Mouse (Mus musculus) hindlimb bud, embryonic 11.5 days (tissue): Measurements from ENCODE around the gene Msrb3.

ENCODE experiments used
- DNase-seq: peaks from one replicate; pipeline ENCODE4 v3.0.0-alpha.2; 2012; ENCODE audit warnings: low read depth, low spot score; ENCODE audit errors: extremely low spot score

Msrb3 gene

DNA sequence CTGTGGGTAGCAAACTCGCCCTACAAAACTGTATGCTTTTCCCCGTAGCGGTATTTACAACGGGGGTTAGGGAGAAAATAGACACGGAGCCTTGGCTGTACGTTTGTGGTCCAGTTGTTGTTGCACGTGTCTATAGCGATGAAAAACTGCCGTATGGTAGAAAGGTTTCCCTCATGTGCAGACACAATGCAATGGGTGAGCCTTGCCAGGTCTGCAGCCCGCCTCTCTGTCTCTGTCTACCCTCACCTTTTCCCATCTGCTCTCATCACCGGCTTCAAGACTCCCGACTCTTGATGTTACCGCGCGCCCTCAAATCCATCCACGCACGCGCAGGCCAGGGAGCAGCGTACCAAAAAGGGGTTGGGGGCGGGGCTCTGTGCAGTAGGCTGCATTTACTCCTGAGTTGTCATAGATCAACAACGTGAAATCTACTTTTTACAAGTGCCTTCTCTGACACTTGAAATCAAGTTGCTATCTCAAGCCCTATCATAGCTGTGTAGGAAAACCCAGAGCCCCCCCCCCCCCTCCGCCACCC is 29.6 kb downstream of the Msrb3 start:
- DNase-seq: no peak

DNA sequence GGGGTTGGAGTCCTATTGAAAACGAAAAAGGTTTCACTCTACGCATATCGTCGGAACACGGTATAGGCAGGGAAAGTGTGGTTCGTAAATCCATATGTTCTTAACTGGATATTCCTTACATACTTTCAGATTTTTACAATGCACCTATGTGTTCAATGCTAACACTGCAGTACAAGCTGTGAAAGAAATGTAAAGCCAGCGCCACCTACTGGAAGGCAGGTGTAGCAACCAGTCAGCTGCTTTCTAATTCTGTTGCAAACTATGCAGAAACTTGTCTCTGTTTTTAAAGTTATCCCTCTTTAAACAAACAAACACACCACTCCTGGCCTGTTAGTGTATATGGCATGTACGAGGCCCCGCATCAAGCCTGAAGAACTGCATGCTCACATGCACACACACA is 34.5 kb downstream of the Msrb3 start:
- DNase-seq: no peak

DNA sequence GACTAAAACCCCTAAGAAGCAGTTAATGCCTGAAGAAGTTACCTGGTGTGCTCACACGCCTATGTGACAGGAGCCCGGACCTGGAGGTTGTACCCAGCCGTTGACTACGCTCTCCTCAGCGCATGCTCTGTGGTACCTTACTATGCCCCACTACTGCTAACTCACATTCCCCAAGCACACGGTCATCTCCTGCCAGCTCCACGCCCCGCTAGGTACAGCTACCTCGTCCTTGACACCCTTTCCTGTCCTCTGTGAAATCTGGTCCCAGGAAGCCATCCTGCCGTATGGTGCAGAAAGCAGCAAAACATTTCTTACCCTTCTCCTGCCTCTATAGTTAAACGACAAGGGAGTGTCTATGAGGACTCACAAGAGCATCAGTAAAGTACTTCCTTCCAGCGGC is 37.2 kb downstream of the Msrb3 start:
- DNase-seq: no peak

DNA sequence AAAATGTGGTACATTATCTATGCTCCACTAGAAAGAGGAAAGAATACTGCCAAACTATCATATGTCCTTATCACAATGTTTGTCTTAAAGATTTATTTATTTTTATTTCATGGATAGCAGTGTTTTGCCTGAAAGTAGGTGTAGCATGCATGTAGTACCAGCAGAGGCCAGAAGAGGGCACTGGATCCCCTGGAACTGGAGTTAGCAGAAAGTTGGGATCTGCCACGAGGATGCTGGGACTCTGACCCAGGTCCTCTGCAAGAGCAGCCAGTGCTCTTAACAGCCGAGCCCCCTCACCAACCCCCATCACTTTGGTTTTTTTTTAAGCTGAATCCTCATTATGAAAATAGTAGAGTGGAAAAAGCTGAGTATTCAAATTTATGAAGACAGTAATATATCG is 37.7 kb downstream of the Msrb3 start:
- no peak for DNase-seq

DNA sequence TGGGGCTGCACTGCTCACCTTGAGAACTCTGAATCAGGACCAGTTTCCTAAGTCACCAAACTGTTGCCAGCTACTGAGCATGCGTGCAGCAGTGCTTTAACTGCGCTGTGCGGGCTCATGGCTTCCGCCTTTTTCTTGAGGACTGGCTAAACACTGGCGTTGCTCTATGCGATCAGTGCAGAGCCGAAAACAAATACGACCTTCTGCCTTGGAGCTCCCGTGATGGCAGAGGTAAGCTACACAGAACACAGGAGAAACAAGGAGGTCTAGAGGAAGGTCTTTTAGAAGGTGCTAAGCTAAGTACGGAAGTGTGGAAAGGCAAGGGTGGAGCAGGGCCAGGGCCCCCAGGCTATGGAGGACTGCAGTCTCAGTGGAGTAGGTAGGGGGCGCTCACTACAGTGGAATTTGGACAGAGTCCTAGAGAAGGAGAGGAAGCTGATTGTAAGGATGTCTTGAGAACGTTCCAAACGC is 41.3 kb downstream of the Msrb3 start:
- DNase-seq: no peak

DNA sequence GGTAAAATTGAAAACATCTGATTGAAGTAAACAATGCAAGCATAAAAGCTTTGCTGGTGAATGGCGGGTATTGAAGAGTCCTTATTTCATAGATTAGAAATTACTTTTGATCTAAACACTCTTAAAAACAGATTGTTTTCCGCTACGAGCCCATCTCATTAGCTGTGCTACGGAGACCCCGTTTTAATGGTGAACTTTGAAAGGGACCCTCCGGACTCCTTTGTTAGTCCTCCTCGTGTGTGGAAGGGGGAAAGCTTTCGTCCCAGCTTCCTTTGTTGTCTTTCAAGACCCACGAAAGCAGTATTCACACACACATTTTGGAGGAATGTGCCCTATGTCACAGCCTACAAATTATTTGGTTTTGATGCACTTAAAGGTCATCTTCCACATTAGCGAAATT is 44.6 kb downstream of the Msrb3 start:
- no peak for DNase-seq

DNA sequence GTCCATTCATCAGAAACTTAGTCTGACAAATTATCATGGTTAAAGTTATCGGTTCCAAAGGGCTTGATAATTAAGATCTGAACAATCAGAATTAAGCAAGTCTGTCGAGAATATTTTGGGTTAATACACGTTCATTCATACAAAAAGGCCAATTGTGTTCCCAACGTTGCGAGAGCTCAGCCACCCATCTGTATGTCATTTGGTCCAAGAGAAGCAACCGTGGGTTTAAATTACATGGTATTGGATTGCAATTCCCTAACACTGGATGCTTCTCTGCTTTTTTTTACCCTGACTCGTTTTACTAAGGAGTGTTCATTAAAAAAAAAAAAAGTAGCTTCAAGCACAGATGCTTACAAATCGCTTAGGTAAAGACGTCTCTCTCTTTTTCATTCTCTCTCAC is 45.1 kb downstream of the Msrb3 start:
- no peak for DNase-seq

DNA sequence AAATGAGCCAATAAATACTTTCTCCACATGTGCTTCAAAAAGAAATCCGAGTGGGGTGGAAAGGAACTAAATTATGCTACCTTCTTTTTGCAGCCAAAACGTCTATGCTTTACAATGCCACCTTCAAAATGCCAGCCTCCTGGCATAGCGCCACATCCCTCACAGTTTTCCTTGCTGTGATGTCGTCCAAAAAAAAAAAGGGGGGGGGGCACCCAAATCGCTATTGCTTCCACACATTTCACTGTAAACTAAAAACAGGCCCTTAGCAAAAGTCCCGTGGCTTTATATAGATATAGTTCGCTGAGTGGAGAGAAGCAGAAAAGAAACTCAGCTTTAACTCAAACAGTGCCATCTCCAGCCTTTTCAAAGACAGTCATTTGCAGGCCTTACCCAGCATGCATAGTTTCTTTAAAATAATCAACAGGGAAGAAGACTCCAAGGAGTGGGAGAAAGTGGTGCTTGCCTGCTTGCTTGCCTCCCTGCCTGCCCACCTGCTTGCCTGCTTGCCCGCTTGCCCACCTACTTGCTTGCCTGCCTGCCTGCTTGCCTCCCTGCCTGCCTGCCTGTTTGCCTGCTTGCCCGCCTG is 47.6 kb downstream of the Msrb3 start:
- no peak for DNase-seq

DNA sequence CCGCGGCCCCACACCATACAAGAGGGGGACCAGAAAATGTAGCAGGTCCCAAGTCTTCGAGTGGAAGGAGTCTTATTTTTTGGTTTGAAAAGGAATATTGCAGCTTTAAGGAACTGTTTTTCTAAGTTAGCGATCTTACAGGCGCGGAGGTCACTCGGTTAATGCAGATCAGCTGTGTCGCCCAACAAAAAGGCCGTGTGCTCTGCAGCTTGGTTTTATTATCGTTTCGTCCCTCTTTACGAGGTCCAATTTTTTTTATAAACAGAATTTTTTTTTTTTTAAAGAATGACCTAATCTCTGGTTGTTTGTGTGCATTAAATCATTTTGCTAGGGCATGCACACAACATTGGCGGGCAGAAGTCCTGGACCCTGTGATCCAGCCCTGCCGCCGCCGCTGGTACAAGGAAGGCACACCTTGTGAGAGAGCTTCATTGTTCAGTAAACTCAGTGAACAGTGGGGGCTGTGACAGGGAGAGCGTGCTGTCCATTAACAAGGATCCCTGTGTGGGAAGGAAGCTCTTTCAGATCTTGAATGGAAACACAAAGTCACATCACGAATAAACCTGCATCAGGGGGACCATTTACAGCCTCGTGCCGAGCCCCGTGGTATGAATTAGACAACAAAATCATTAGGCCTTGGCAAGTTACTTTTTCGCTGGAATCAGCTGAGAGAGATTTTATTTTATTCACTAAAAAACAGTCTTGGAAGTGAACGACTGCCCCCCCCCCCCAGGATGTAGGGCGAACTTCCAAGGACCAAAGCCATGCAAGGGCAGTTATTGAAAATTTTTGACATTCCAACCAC is 48.3 kb downstream of the Msrb3 start:
- no peak for DNase-seq

DNA sequence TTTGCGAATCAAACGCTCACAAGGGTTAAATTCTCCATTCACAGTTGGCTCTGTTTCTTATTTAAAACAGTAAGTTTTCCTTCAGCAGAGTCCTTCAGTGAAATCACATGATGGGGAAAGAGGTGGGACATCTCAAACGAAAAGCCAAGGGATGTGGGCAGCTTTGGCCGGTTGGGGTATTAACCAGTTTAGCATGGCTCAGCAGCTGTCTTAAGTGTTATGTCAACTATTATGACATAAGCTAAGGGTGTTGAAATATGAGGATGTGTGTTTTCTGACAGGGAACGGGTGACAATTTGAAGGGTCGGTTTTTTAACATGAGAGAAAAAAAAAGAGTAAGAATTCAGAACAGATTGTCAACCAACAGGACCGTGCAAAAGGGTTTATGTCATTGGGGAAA is 50.2 kb downstream of the Msrb3 start:
- no peak for DNase-seq

DNA sequence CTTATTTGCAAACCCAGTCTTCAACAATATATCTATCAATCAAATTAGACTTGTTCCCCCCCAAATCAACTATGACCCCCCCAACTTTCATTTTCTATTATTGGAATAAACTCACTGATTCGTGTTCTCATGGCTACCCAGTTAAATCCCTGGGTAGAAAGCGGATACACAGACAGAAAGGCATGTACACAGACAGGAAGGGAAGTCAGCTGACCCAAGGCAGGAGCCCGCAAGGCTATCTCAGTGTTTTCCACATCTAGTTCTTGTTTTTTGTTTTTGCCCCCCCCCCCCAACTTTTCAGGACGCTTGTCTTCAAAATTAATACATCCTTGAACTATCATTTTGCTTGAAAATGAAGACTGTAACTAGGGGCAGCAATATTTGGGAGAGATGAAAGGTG is 51.1 kb downstream of the Msrb3 start:
- DNase-seq: no peak

DNA sequence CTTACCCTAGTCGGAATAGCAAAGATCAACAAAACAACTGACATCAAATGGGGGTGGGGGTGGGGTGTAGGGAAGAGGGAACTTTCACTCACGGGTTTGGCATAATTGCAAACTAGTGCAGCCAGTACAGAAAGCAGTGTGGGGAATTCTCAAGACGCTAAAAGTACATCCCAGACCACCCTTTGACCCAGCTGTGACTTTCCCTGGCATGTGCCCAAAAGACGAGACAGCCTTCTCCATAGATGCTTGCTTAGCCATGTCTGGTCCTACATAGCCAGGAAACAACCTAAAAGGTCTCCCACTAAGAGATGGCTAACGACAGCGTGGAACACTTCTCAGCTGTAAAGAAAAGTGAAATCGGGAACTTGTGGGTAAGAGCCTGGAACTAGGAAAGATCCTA is 58.9 kb downstream of the Msrb3 start:
- DNase-seq: no peak

DNA sequence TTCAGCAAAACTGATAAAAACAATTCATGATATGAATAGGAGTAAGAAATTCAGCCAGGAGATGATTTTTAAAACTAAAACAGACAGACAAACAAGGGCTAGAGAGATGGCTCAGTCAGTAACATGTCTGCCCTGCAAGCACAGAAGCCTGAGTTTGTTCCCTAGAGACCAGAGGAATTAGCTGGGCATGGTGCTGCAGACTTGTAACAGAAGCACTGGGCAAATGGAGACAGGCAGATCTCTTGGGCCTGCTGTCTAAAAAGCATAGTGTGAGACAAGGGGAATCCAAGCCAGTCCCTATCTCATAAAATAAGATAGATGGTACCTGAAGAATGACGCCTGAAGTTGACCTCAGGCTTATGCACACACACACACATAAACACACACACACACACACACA is 64.4 kb downstream of the Msrb3 start:
- no peak for DNase-seq

DNA sequence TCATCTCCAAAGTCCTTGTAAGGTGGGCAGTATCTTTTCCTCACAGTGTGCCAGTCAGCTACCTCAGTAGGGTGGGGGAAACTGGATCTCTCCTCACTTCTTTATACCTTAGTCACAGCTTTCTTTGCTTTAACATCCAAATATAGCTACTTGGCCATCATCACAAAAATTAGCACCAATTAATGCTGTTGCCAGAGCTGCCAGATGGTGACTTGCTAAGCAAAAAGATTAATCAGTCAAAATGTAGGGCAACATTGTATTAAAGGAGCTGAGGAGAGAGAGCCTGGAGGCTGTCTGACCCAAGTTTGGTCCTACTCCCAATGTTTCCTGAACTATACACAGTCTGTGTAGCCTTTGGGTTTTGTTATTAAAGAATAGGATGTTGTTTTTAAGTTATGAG is 65.1 kb downstream of the Msrb3 start:
- DNase-seq: no peak

DNA sequence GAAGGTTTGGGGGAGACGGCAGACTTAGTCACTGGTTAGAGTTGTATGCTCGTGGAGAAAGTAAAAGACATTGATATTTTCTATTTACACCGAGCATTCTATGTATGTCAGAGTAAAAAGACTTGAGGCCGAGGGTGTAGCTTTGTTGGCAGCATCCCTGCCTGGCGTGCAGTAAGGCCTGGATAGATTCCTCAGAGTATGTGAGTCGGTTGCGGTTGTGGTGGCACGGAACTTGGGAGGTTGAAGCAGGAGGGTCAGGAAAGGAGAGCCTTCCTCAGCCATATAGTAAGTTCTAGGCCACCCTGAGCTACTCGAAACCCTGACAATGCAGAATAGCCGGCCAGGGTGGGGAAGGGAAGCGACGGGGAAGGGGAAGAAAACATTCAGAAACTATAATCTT is 71.1 kb downstream of the Msrb3 start:
- DNase-seq: no peak

DNA sequence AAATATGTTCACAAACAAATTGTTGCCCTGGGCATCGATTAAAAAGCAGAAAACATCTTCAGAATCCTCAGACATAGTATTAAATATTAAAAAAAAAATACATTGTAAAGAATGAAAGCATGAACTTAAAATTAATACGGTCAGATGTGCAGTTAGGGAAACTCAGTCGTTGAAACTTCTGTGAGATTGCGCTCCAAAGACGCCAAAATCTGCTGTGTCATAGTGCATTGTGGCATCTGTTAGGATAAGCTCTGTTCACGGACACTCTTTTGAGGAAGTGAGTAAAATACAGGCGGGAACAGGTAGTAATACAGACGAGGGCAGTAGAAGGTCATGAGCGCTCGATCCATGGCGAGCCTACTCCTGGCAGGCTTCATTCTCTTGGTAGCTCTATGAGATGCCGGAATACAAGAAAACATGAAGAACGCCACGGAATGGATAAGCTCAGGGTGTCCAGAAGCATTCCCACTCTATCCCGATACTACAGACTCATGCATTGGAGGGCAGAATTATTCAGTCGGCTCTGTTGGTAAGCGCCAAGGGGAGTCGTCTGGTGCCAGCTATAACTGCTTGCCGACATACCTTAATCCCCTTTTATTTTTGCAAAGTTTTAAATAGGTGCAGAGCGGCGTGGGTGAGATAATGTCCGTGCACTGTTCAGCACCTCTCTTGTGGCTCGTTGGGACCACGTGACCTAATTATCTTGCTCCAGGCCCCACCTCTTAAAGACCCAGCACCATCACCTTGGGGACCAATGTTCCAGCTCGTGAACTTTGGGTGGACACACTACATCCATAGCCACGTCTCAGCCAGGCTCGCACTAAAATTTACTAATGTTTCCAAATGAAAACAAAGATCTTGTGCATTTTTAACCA is 71.9 kb downstream of the Msrb3 start:
- no peak for DNase-seq

DNA sequence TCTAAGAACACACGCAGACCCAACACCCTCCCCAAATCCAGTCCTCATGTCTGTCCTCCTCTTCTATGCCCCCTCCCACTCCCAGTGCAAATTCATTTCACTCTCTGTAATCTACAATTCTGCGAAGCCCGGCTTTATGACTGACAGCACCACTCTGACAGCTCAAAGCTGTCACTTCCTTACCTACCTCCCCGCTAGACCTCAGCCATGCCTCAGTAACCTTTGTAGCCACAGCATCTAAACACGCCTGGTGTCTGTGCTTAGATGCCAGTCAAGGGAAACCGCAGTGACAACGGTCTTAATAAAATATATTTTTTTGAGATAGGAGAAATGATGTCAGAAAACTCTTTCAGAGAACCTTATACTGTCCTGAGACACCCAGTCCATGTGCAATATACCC is 72.5 kb downstream of the Msrb3 start:
- no peak for DNase-seq

DNA sequence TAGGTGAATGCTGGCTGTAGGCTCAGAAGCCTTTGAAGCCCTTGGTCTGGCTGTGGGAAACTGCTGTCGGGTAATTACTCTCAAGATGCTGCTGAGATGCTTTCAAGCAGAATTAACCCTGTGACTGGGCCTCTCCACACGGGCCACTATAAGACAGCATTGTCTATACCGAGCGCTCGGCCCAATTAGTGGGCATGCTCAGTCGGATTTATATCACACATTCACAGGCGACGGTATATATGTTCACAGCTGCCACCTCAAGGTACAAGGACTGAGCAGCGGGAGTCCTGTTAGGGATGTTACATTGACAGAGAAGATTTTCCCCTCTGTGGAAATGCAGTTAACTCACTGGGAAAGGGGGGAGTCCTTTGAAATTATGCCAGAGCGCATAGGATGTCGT is 73.3 kb downstream of the Msrb3 start:
- no peak for DNase-seq

DNA sequence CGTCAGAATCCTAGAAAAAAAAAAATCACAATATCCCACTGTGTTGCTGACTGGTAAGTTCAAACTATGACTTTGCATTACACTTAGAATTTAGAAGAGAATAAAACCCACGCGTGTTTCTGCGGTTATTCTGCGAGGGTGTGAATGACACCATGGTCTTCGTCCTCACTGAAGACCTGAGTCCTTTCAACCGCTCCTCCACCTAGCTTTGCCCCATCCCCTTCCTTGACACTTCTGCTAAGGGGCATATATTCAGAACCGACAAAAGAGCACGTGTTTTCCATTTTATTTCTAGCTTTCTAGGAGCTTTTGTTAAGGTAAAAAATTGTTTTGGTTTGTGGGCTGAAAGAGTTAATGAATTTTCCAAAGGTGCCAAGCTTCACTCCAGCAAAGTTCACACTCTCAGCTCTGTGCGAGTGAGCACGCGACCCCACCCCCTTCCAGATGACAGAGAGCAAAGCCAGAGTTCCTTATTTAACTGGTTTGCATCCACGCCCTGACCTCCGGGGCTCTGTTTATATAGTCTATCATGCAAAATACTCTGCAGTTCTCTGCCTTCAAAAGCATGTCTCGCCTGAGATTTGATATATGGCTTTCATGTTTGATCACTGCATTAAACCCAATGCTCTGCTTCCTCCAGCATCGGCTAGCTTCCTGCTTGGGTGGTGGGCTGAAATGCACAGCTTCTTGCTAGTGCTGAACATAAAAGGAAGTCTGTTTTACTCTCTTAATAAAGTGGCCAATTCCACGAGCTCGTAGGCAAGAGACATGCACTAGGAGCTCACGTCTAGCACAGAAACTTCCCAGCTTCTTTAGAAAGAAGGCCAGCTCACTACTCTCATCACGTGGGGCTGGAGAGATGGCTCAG is 77.2 kb downstream of the Msrb3 start:
- no peak for DNase-seq

DNA sequence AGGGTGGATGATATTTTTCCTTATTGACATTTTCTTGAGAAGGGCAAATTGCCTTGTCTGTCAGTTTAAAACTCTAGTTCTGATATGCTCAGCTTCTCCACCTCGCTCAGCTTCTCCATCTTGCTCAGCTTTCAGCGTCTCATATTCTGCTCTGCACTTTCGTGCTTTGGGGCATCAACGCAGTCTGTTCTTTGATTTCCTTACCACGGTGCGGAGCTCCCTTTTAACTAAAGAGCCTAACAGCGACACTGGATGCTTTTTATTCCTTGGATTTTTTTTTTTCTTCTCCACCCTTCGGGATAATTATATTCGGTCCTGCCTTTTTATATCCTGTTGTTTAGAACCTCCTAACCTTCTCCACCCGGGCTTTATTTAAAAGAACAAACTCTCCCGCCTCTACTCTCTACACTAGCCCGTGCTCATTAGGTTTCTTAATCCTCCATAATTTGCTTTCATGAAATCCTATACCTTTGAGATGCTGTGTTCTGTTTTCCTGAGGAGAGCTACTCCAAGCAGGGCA is 78.1 kb downstream of the Msrb3 start:
- DNase-seq: no peak
